Mouse (Mus musculus) midbrain, embryonic 12.5 days (tissue): ENCODE measurements at regions not wholly inside any gene's neighbourhood (a gene's known extent, or its start where the extent isn't known, plus 50 kb on each side); places are given as distances from the start of the nearest gene placed in this dataset.

Experiments used
- ATAC-seq: fragments of 200-750 bp; cut with Nextera tagmentation; 2 replicates; pipeline ENCODE4 v1.8.0; 2017; ENCODE audit warnings: low read depth, moderate TSS enrichment, moderate library complexity; ENCODE audit not compliant: low FRiP score
- H3K27ac ChIP-seq: fragments of 300-500 bp; sonication (generic); replicated peaks from 2 replicates; pipeline ENCODE4 v1.5.1; 2016; ENCODE audit warnings: mild to moderate bottlenecking
- H3K27me3 ChIP-seq: fragments of 300-500 bp; sonication (generic); 2 replicates; pipeline ENCODE4 v1.6.1; 2016; ENCODE audit warnings: mild to moderate bottlenecking
- H3K36me3 ChIP-seq: fragments of 300-500 bp; sonication (generic); 2 replicates; pipeline ENCODE4 v1.6.1; 2016
- H3K4me1 ChIP-seq: fragments of 300-500 bp; sonication (generic); 2 replicates; pipeline ENCODE4 v1.6.1; 2016
- H3K4me2 ChIP-seq: fragments of 300-500 bp; sonication (generic); replicated peaks from 2 replicates; pipeline ENCODE4 v1.6.1; 2016; ENCODE audit warnings: mild to moderate bottlenecking, moderate library complexity
- H3K4me3 ChIP-seq: fragments of 300-500 bp; sonication (generic); 2 replicates; pipeline ENCODE4 v1.5.1; 2016; ENCODE audit warnings: mild to moderate bottlenecking
- H3K9ac ChIP-seq: fragments of 300-500 bp; sonication (generic); replicated peaks from 2 replicates; pipeline ENCODE4 v1.6.1; 2016; ENCODE audit warnings: mild to moderate bottlenecking, moderate library complexity
- H3K9me3 ChIP-seq: fragments of 300-500 bp; sonication (generic); 2 replicates; pipeline ENCODE4 v1.6.1; 2016; ENCODE audit warnings: mild to moderate bottlenecking
- WGBS: fragments of 180-500 bp; shearing (Covaris S2); methylation state at CpG from one replicate; pipeline ENCODE4 v1.1.7; 2016; 5-methylcytosine and 5-hydroxymethylcytosine counted together

DNA sequence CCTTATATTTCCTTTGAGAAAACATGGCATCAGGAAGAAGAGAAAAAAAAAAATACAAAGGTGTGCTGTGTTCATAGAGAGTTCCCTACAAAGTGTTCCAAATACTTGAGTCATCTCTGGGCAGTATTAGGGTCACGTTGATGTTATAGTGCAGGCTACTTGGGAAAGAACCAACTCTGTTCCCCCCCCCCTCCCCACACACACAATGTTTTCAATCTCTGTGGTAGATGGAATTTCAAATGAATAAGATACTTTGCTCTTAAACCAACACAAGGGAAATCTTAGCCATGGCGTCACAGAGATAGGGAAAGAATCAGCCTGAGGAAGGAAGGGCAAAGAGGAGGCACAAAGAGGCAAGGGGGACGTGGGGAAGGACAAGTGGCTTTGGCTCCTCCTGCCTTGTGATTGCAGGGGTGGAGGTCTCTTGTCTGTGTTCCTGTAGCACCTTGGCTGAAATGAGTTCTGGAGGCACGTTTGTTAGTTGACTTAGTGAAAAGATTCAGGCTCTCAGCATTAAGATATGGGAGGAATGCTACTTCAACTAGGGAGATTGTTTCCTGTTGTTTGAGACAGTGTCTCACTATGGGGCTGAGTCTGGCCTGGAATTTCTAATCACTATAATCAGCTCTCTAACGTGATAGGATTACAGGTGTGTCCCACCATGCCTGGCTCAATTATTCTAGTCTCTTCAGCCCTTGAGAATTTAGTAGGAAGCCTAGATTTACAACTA, 139.7 kb downstream of the Btg1 start:
- ATAC-seq, result no peak
- Histone ChIP-seq H3K27ac (no peak overlapping the region), H3K4me2 (no peak overlapping the region), H3K36me3 (no peaks in the 10 kb centered on the region), H3K9me3 (no peaks in the 10 kb centered on the region), H3K27me3 (no peaks in the 10 kb centered on the region), H3K4me3 (no peak overlapping the region), H3K4me1 (peaks cover 30% of the 10 kb centered on the region), H3K9ac (no peak overlapping the region)
- WGBS, result 39% methylated on average over 5 of the region's 5 CpGs

DNA sequence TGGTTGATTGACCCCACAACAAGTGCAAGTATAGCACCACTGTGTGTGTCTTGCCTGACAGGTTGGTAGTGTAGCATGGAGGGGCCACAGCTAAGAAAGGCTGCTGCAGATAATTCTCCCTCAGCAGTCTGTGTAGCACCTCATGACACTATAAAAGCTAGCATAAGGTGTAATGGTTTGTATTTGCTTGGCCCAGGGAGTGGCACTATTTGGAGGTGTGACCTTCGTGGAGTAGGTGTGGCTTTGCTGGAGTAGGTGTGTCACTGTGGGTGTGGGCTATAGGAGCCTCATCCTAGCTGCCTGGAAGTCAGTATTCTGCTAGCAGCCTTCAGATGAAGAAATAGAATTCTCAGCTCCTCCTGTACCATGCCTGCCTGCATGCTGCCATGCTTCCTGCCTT, 140.5 kb downstream of the Btg1 start:
- Histone ChIP-seq H3K9me3 (no peaks in the 10 kb centered on the region), H3K4me2 (no peak overlapping the region), H3K36me3 (no peaks in the 10 kb centered on the region), H3K27me3 (no peaks in the 10 kb centered on the region), H3K4me1 (peaks cover 22% of the 10 kb centered on the region), H3K9ac (no peak overlapping the region), H3K4me3 (no peak overlapping the region), H3K27ac (no peak overlapping the region)
- no peak for ATAC-seq
- 80% methylated on average over 1 of the region's 1 CpGs for WGBS

DNA sequence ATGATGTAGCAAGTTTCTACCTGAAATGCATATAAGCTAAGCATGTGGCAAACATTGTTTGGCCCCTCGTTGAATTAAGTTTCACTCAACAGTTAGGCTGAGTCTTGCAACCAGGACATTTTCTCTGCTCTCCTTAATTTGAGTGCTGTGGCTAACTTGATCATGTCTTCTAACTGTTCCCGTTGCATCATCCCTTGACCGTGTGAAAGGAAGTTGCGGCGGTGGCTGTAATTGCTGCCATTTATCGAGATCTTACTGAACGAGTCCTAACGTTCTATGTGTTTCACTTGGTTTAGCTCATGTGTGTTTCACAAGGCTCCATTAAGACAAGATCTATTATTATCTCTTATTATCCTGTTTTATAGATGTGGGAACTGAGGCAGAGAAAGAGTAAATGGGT, 144.8 kb downstream of the Btg1 start:
- H3K36me3 ChIP-seq, result no peaks in the 10 kb centered on the region
- WGBS, result 95% methylated on average over 8 of the region's 8 CpGs
- no peak overlapping the region for H3K4me3 ChIP-seq
- no peak overlapping the region for H3K4me2 ChIP-seq
- H3K27ac ChIP-seq, result no peak overlapping the region
- no peaks in the 10 kb centered on the region for H3K9me3 ChIP-seq
- peaks cover 1% of the 10 kb centered on the region; the same call in 1 of the 2 replicates for H3K4me1 ChIP-seq
- no peak for ATAC-seq
- H3K27me3 ChIP-seq, result no peaks in the 10 kb centered on the region
- H3K9ac ChIP-seq, result no peak overlapping the region

DNA sequence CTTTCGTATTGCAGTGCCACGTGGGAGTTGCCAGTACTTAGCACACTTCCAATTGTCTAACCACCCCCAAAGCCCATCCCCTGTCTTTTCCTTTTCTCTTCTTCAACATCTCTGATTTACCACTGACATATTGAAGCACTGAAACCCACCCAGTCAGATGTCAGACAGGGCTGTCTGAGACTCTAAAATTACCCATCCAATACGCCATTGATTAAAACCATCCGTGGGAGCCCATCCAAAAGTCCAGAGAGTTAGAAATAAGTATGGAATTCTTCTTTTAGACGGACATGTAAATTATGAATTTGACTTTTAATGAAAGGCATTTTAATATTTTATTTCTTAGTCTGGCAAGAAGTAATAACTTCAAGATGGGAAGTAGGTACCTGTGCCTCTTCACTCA, 148.8 kb downstream of the Btg1 start:
- no peak overlapping the region for H3K4me3 ChIP-seq
- H3K9ac ChIP-seq, result no peak overlapping the region
- H3K4me2 ChIP-seq, result no peak overlapping the region
- no peaks in the 10 kb centered on the region for H3K36me3 ChIP-seq
- 90% methylated on average over 5 of the region's 5 CpGs for WGBS
- H3K9me3 ChIP-seq, result no peaks in the 10 kb centered on the region
- H3K4me1 ChIP-seq, result no peaks in the 10 kb centered on the region
- no peak overlapping the region for H3K27ac ChIP-seq
- no peak for ATAC-seq
- H3K27me3 ChIP-seq, result no peaks in the 10 kb centered on the region

DNA sequence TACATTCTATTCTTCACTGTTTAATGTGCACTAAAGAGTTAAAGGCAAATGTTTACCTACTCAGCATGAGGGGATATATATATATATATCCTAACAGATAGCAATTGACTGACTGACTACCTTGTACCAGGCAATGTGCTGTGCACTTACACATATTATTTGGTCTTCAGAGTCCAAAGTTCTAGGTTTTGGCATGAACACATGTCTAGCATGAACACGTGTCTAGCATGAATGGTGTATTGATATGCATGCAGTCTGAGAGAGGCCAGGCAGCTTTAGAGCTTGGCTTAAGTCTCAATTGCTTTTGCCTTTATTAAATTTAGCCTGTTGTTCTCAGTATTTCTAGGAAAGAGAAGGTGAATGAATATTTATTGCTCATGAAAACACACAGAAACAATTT, 161.4 kb downstream of the Btg1 start:
- no peak for ATAC-seq
- Histone ChIP-seq H3K27me3 (no peaks in the 10 kb centered on the region), H3K4me3 (no peak overlapping the region), H3K4me1 (no peaks in the 10 kb centered on the region), H3K4me2 (no peak overlapping the region), H3K36me3 (no peaks in the 10 kb centered on the region), H3K27ac (no peak overlapping the region), H3K9me3 (no peaks in the 10 kb centered on the region), H3K9ac (no peak overlapping the region)
- 80% methylated on average over 1 of the region's 1 CpGs for WGBS

DNA sequence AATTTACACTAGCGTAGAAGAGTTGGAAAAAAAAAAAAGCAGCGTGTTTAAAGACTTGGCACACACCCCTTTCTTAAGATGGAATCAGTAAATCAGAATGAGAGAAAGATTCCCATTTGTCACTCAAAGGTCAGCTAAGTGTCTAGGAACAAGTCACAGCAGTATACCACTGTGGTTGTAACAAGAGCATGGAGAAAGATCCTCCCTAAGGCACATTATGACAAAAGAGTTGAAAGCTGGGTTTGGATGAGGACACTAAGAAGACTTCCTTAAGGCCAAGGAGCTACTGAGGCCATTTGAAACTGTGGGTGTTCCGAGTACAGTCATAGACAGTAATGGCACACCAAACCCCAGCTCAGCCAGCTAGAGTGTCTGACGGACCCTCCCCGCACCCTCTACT, 167.2 kb downstream of the Btg1 start:
- WGBS, result 93% methylated on average over 5 of the region's 5 CpGs
- Histone ChIP-seq H3K27ac (no peak overlapping the region), H3K9ac (no peak overlapping the region), H3K9me3 (no peaks in the 10 kb centered on the region), H3K27me3 (no peaks in the 10 kb centered on the region), H3K4me3 (no peak overlapping the region), H3K4me2 (no peak overlapping the region), H3K36me3 (no peaks in the 10 kb centered on the region), H3K4me1 (no peaks in the 10 kb centered on the region)
- ATAC-seq, result no peak

DNA sequence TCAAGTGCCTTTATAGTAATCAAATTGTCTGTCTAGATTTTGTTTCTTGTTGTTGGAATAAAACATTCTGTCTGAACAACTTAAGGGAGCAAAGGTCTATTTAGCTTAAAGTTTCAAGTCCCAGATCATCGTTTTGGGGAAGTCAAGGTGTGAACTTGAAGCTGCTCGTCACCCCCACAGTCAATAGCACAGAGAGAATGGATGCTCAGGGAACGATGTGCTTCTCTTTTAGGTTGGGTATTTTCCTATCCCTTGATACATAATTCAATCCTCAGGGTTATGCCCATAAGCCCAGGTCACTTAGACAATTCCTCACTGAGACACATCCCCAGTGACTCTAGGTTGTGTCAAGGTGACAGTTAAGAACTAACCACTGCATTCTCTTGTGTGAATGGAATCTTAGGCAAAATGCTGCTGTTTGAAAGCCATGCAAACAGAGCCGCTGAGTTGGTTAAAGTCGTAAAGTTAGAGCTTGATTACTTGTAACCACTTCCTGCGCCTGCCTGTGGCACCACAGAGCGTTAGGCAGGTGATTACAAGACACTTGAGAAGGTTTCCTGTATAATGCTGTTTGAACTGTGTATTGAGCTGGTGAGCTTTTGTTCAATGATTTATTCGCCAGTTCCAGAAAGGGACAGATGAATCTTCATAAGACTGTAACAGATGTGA, 170.2 kb downstream of the Btg1 start:
- H3K4me3 ChIP-seq, result no peak overlapping the region
- H3K9ac ChIP-seq, result no peak overlapping the region
- H3K27ac ChIP-seq, result no peak overlapping the region
- H3K4me1 ChIP-seq, result no peaks in the 10 kb centered on the region
- ATAC-seq, result no peak
- no peaks in the 10 kb centered on the region for H3K27me3 ChIP-seq
- no peaks in the 10 kb centered on the region for H3K9me3 ChIP-seq
- H3K4me2 ChIP-seq, result no peak overlapping the region
- H3K36me3 ChIP-seq, result no peaks in the 10 kb centered on the region
- WGBS, result 83% methylated on average over 8 of the region's 8 CpGs

DNA sequence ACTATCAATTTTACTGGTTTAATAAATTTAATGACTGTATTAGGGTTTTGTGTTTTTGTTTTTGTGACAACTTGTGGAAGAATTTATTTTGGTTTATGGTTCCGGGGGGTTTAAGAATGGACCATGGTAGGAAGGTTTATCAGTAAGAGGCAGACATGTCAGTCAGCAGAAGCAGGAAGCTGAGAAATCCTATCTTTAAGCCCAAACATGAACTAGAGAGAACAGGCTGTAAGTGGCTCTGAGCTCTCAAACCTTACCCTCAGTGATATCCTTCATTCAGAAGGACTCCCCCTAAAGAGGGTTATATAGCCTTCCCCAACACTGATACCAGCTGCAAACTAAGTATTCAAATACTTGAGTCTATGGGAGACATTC, 170.8 kb downstream of the Btg1 start:
- WGBS, result 88% methylated on average over 1 of the region's 1 CpGs
- Histone ChIP-seq H3K9me3 (no peaks in the 10 kb centered on the region), H3K4me1 (no peaks in the 10 kb centered on the region), H3K4me3 (no peak overlapping the region), H3K27ac (no peak overlapping the region), H3K4me2 (no peak overlapping the region), H3K9ac (no peak overlapping the region), H3K36me3 (no peaks in the 10 kb centered on the region), H3K27me3 (no peaks in the 10 kb centered on the region)
- ATAC-seq, result no peak

DNA sequence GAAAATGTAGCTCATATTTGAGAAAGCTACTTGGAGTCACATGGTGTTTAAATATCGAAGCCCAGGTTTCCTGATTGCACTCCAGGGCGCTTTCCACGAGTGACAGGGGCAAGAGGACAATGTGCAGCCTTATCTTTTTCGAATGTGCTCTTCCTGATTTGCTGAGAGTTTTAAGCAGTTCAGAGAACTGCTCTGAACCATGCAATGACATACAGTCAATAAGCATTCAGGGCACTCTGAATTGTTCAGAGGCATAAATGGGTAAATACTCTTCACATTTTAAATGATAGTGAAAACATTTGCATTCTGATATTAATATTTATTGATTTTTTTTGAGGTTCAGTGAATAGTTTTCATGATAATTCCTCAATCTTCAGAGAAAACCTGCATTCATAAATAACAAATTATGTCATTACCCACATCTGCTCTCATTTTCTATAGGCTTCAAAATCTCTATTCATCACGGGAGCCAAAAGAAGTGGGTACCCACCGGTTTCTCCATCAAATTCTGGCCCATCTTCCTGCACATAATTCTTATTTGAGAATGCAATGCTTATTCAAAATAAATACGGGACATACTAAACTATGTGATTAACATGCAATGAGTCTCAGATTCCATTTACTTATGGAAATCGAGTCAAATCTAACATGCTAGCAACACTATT, 171.7 kb downstream of the Btg1 start:
- 0 out of 2 replicates have a peak, but pooled peaks have one; percentile 38 for ATAC-seq
- H3K36me3 ChIP-seq, result no peaks in the 10 kb centered on the region
- H3K9me3 ChIP-seq, result no peaks in the 10 kb centered on the region
- H3K9ac ChIP-seq, result no peak overlapping the region
- no peak overlapping the region for H3K4me2 ChIP-seq
- H3K27me3 ChIP-seq, result no peaks in the 10 kb centered on the region
- no peaks in the 10 kb centered on the region for H3K4me1 ChIP-seq
- 68% methylated on average over 8 of the region's 8 CpGs for WGBS
- H3K27ac ChIP-seq, result no peak overlapping the region
- H3K4me3 ChIP-seq, result no peak overlapping the region

DNA sequence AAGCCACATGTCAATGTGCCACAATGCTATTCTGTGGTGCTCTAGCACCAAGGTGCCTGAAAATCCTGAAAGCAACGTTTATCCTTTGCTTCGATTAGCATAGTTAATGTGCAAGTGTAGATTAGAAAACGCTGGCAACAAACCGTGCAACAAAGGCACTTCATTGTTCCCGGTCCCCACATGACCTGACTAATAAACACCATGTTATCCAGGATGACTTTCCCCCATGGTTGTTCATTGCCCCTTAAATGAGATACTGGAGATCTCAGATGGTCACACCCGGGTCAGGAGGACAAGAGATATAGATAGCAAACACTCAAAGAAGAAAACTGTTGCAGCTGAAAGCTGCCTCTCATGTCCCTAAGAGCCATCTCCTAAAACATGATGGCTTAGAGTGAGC, 180.3 kb downstream of the Btg1 start:
- Histone ChIP-seq H3K9me3 (no peaks in the 10 kb centered on the region), H3K27ac (no peak overlapping the region), H3K36me3 (no peaks in the 10 kb centered on the region), H3K4me2 (no peak overlapping the region), H3K27me3 (no peaks in the 10 kb centered on the region), H3K4me1 (no peaks in the 10 kb centered on the region), H3K4me3 (no peak overlapping the region), H3K9ac (no peak overlapping the region)
- WGBS, result 80% methylated on average over 6 of the region's 6 CpGs
- ATAC-seq, result no peak

DNA sequence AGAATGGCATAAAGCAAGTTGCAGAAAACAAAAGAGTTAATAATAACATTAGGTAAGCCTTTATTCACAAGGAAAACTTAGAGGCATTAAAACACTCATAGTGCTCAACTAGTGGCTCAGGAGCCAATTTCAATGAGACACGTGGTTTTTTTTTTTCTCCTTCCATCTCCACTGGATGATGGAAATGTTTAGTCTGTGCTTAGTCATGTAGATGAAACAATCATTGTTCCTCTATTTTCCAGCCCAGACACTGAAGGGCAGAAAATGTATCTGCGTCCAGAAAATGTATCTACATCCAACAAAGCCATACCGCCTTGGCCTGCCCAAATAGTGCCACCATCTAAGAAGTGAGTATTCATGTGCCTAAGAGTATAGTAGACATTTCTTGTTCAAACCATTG, 184.0 kb downstream of the Btg1 start:
- no peak overlapping the region for H3K27ac ChIP-seq
- H3K36me3 ChIP-seq, result no peaks in the 10 kb centered on the region
- H3K9me3 ChIP-seq, result no peaks in the 10 kb centered on the region
- 87% methylated on average over 3 of the region's 3 CpGs for WGBS
- no peak overlapping the region for H3K9ac ChIP-seq
- peaks cover 8% of the 10 kb centered on the region; the same call in 1 of the 2 replicates for H3K4me1 ChIP-seq
- no peak overlapping the region for H3K4me2 ChIP-seq
- H3K4me3 ChIP-seq, result no peak overlapping the region
- no peaks in the 10 kb centered on the region for H3K27me3 ChIP-seq
- no peak for ATAC-seq

DNA sequence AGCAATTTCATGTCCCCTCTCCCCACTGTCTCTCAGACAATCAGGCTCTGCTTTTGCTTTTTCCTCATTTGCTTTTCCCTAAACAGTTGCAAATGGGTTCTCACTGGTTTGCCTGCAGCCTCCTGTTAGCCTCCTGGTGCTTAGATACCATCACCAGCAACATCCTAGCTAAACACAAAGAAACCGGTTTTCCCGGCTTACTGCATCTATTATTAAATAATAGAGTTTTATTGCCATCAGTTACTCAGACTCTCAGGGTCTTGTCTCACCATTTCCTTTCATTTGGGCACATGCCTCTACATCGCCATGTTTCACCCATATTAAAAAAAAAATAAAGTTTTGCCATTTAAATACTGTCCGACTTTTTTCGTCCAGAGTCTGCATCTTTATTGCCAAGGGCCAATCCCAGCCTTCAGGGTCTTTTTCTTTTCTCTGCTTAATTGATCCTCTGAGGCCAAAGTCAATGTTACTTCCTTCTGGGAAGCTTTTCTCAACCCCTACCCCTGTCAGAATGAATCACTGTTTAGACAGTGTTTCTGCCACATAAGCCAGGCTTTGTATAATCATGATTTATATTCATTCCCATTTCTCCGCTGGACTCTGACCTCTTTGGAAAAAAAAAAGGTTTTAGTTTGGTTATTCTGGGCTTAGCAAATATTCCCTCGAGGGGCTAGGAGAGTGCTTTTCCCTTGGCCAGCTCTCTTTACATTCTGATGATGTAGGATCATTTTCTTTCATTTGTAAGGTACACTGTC, 187.4 kb downstream of the Btg1 start:
- Histone ChIP-seq H3K27ac (no peak overlapping the region), H3K4me3 (no peak overlapping the region), H3K9me3 (no peaks in the 10 kb centered on the region), H3K4me1 (peaks cover 8% of the 10 kb centered on the region; the same call in 1 of the 2 replicates), H3K27me3 (no peaks in the 10 kb centered on the region), H3K9ac (no peak overlapping the region), H3K36me3 (no peaks in the 10 kb centered on the region), H3K4me2 (no peak overlapping the region)
- WGBS, result 39% methylated on average over 7 of the region's 7 CpGs
- ATAC-seq, result no peak
